Mouse (Mus musculus) leukemia stem cell, adult 10-12 weeks (primary cell): ENCODE measurements around the gene Aqr. TPM values are rescaled to one million over a fixed set of nuclear protein-coding genes. Genes with fewer than 3 reads are reported as not detected.

Experiments
- polyA plus RNA-seq: library from polyadenylated mRNA; stranded (reverse); fragments of >175 nt; gene quantifications from 2 replicates; pipeline ENCODE4 v1.2.3, GENCODE M21; 2012; ENCODE audit warnings: low replicate concordance

The Aqr gene
- polyA plus RNA-seq = 11.6 and 48.2 TPM in 2 replicates

DNA sequence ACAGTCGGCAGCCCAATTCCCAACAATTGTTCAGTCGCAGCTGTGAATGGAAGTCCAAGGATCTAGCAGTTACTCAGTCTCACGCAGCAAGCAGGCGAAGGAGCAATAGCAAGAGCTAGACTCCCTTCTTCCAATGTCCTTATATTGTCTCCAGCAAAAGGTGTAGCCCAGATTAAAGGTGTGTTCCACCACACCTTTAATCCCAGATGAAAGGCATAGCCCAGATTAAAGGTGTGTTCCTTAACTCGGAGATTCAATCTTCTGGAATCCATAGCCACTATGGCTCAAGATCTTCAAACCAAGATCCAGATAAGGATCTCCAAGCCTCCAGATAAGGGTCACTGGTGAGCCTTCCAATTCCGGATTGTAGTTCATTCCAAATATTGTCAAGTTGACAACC lies at the start of gene Aqr:
Gene Aqr, minus strand, starts transcription at position 101 of the 400 bp plus-strand sequence.

DNA sequence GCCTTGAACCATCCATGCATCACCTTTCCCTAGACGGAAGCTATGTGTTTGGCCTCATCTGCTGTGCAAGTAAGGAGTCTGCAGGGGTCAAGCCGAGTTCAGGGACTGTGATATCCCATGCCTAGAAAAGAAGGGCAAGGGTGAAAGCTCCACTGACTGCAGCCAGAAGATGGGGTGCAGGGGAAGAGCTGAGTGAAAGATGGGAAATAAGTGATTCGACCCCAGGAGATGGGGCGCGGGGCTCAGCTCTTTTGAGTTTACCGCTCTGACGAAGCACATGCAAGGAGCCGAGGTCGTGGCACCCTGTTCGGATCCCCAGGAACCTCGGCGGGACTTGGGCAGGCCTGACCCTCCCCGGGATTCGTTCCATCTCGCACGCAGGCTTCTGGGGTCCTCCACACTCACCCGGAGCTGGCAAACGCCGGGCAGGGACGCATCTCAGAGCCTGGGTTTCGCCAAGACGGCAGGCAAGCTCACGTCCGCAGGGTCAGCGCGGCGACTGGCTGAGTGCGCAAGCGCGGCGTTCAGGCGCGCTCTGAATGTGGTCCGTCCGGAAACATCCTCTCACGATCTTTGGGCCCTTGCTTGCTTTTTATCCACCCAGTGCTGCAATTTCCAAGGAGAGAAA lies 14.2 kb upstream of the Aqr start, which contains the start of gene Zfp770:
Gene Zfp770, minus strand, starts transcription at position 538 of the 628 bp plus-strand sequence.

DNA sequence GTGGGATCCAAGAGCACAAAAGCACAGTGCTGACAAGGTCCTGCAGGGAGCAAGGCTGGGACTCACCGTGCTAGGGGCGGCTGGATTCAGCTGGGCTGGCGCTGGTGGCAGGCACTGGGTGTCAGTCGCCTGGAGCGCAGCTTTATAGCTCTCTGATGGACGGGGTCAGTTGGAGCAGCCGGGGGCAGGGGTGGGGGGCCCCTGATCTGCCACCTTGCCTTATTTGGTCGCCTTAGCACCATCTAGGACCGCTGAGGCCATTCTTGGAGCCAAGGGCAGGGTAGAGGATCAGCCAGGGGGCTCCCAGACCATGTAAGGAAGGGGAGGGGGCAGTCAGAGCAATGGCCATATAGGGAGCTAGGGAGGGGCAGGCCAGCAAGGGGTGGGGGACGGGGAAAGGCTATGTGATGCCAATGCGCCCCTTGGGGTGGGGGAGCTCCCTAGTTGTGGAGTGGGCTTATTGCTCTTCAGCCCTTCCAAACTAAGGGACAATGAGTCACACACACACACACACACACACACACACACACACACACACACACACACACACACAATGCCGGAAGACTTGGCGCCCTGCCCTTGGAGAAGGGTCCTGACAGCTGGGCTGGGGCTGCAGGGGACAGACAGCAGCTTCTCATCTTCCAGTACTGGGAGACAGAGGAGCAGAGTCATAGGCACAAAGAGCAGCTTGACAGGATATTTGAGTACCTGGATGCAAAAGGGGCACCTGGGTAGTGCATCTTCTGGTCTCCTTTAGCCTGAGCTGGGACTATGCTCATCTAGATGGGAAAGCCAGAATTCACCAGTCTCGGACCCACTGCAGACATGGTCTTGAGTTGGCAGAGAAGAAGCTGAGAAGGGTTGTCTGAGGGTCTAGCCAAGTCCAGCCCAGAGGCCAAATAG lies 133.9 kb downstream of the Aqr start, which contains the start of gene Actc1:
Gene Actc1, minus strand, starts transcription at position 853 of the 903 bp plus-strand sequence.

Other genes with a start within 250 kb of the Aqr start
- not detected in 2 replicates for gene Gjd2, start 173.4 kb downstream of the Aqr start, polyA plus RNA-seq
- gene Actc1, start 133.5 kb downstream of the Aqr start, polyA plus RNA-seq = not detected in 2 replicates
- gene Zfp770, start 14.4 kb upstream of the Aqr start, polyA plus RNA-seq = 0.10 and 0.98 TPM in 2 replicates